Mouse (Mus musculus) heart, embryonic 10.5 days (tissue): ENCODE measurements around the gene Prdm1. TPM values are rescaled to one million over a fixed set of nuclear protein-coding genes. Genes with fewer than 3 reads are reported as not detected.

Experiments used
- DNase-seq: peaks from one replicate; pipeline ENCODE4 v3.0.0-alpha.2; 2017; ENCODE audit warnings: low spot score
- H3K27ac ChIP-seq: fragments of 300-500 bp; sonication (generic); 2 replicates; pipeline ENCODE4 v1.5.1; 2016; ENCODE audit warnings: mild to moderate bottlenecking
- H3K27me3 ChIP-seq: fragments of 300-500 bp; sonication (generic); 2 replicates; pipeline ENCODE4 v1.6.1; 2016; ENCODE audit warnings: mild to moderate bottlenecking; ENCODE audit not compliant: poor library complexity, insufficient read depth, severe bottlenecking
- H3K36me3 ChIP-seq: fragments of 300-500 bp; sonication (generic); 2 replicates; pipeline ENCODE4 v1.6.1; 2016; ENCODE audit warnings: mild to moderate bottlenecking, moderate library complexity
- H3K4me1 ChIP-seq: fragments of 300-500 bp; sonication (generic); 2 replicates; pipeline ENCODE4 v1.6.1; 2016; ENCODE audit warnings: mild to moderate bottlenecking
- H3K4me3 ChIP-seq: fragments of 300-500 bp; sonication (generic); 2 replicates; pipeline ENCODE4 v1.5.1; 2016; ENCODE audit warnings: mild to moderate bottlenecking, moderate library complexity
- H3K9me3 ChIP-seq: fragments of 300-500 bp; sonication (generic); 2 replicates; pipeline ENCODE4 v1.6.1; 2016; ENCODE audit warnings: mild to moderate bottlenecking, moderate library complexity
- WGBS: fragments of 180-500 bp; shearing (Covaris S2); methylation state at CpG from one replicate; pipeline ENCODE4 v1.1.7; 2016; 5-methylcytosine and 5-hydroxymethylcytosine counted together
- polyA plus RNA-seq: library from polyadenylated mRNA; unstranded; fragments of >200 nt; fragmentation: Nextera tagmentation; extraction: Ambion mirVana; gene quantifications from 2 replicates; pipeline ENCODE4 v1.2.1, GENCODE M21; 2016

Prdm1 gene
- polyA plus RNA-seq, 1 experiment from 2014 or later, result 2.9 TPM

DNA sequence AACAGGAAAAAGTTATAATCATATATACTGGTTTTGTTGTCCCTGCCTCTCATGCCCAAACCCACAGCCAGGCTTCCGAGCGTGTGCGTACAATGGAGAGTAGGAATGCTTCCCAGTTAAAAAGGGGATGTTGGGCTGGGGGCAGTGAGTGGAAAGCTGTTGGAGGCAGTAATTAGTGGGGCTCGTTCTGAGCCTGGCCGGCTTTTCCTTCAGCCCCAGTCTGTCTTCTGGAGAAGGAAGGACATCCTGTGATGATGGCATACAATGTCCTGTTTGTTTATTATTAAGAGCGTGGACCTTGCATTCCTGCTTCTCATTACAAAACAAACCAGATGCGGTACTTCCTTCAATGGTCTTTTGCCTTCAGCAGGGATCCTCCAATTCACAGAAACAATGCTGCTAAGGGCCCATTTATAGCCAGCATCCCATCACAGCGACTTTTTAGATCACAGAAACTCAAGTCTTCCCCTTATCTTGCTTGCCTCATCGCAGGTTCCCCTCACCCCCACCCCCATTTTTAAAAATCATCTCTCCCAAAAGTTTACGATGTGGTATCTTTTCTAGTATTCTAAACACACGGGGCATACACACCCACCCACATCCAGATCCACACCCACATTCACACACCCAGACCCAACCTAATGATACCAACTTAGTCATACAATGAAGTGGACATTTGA, 68.8 kb downstream of the Prdm1 start:
- Histone ChIP-seq H3K36me3 (no peaks in the 10 kb centered on the region), H3K27me3 (peaks cover 42% of the 10 kb centered on the region), H3K27ac (no peak overlapping the region), H3K4me1 (peaks cover 21% of the 10 kb centered on the region), H3K9me3 (no peaks in the 10 kb centered on the region), H3K4me3 (peak overlapping the region; percentile 72)
- no peak for DNase-seq
- 11% methylated on average over 11 of the region's 11 CpGs for WGBS

GRCm38 (mm10) chr10:44458534-44459315, 69.6 kb downstream of the Prdm1 start:
- H3K36me3 ChIP-seq, result no peaks in the 10 kb centered on the region
- H3K4me1 ChIP-seq, result peaks cover 21% of the 10 kb centered on the region
- H3K4me3 ChIP-seq, result peak overlapping the region; percentile 72
- peak; percentile 89 for DNase-seq
- no peaks in the 10 kb centered on the region for H3K9me3 ChIP-seq
- H3K27ac ChIP-seq, result peak overlapping the region; percentile 67
- under 1% methylated on average over 51 of the region's 54 CpGs for WGBS
- peaks cover 35% of the 10 kb centered on the region for H3K27me3 ChIP-seq

DNA sequence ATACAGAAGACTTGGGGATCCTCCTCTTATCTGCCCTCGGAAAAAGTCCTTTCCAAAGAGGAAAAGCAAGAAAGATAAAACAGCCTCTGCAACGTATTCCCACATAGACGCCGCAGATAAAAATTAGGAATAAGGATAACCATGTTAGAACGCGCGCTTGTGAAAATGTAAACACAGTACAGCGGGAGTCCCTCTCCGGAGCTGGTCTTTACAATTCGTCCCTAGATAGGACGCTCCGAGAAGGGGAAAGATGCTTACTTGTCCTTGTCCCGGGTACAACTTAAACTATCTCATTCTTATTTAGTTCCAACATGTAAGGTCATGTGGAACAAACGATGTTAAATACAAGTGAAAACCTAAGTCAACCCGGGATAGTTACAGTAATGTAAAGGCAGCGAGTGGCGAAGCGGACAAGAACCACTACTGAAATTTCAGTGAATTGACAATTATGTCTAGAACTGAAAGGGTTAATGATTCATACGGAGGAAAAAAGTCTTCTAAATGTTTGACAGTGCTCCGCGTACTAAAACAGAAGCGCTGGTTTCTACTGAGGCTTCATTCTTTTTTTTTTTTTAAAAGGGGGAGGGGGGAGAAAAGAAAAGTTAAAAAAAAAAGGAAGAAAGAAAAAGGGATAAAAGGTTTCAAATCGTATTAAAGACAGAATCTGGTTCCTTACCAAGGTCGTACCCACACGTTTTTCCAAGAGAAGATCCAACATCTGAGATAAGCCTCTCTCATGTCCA, 70.3 kb downstream of the Prdm1 start:
- Histone ChIP-seq H3K27me3 (peaks cover 27% of the 10 kb centered on the region), H3K4me3 (peak overlapping the region; percentile 72), H3K36me3 (no peaks in the 10 kb centered on the region), H3K9me3 (no peaks in the 10 kb centered on the region), H3K4me1 (peaks cover 21% of the 10 kb centered on the region), H3K27ac (no peak overlapping the region)
- no peak for DNase-seq
- WGBS, result under 1% methylated on average over 25 of the region's 25 CpGs

DNA sequence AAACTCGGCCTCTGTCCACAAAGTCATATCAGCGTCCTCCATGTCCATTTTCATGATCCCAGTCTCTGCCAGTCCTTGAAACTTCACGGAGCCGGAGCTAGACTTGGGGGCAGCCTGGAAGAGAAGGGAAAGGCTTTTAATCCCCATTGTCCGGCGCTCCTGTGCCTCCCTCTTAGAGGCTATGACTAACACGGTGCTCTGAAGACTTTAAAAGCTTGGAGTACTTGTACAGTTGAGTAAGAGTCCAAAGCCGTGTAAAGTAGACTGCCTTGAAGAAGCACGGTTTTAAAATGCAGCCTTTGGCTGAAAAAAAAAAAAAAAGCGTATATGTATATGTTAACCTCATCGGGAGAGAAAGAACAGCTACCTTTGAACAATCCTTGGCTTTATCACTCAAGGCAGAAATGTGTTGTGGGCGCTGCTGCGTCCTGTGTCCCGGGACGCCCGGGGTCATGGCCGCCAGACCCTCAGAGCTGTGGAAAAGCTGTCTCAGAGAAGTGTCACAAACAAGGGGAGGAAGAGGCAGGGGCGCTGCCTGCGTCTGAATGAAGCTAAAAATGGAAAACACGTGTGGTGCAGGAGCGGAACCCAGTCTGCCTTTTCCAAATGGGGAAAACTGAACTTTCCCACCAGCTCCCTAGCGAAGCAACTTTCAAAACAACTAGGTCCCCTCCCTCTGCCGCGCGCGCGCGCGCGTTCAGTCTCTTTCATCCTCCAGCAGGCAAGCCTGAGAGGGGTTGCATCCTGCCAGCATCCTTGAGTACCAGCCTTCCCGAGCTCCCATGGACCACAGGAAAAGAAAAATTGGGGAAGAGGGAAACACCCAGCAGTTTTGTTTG, 71.3 kb downstream of the Prdm1 start:
- H3K4me1 ChIP-seq, result peaks cover 21% of the 10 kb centered on the region
- WGBS, result 2% methylated on average over 31 of the region's 31 CpGs
- DNase-seq, result no peak
- no peaks in the 10 kb centered on the region for H3K36me3 ChIP-seq
- no peaks in the 10 kb centered on the region for H3K9me3 ChIP-seq
- peak overlapping the region; percentile 72 for H3K4me3 ChIP-seq
- 0 out of 2 replicates have a peak overlapping the region, but pooled peaks have one; percentile 1 for H3K27ac ChIP-seq
- peaks cover 20% of the 10 kb centered on the region for H3K27me3 ChIP-seq

- H3K27me3 ChIP-seq, result peaks cover 18% of the 10 kb centered on the region; the same call in 1 of the 2 replicates
- peaks cover 21% of the 10 kb centered on the region for H3K4me1 ChIP-seq
- 62% methylated on average over 4 of the region's 4 CpGs for WGBS
- no peak for DNase-seq
- H3K27ac ChIP-seq, result no peak overlapping the region
- no peaks in the 10 kb centered on the region for H3K36me3 ChIP-seq
- no peaks in the 10 kb centered on the region for H3K9me3 ChIP-seq
- no peak overlapping the region for H3K4me3 ChIP-seq
Measured at GRCm38 (mm10) chr10:44454753-44455152, 73.5 kb downstream of the Prdm1 start.

GRCm38 (mm10) chr10:44454111-44454510, 74.2 kb downstream of the Prdm1 start:
- Histone ChIP-seq H3K4me1 (peaks cover 17% of the 10 kb centered on the region), H3K27ac (no peak overlapping the region), H3K4me3 (no peak overlapping the region), H3K9me3 (no peaks in the 10 kb centered on the region), H3K27me3 (peaks cover 20% of the 10 kb centered on the region; the same call in 1 of the 2 replicates), H3K36me3 (no peaks in the 10 kb centered on the region)
- WGBS, result 56% methylated on average over 2 of the region's 2 CpGs
- DNase-seq, result no peak

- peaks cover 11% of the 10 kb centered on the region; the same call in 1 of the 2 replicates for H3K27me3 ChIP-seq
Measured at GRCm38 (mm10) chr10:44450835-44451234, 77.5 kb downstream of the Prdm1 start.

GRCm38 (mm10) chr10:44450108-44450507, 78.2 kb downstream of the Prdm1 start:
- Histone ChIP-seq H3K36me3 (no peaks in the 10 kb centered on the region), H3K27ac (no peak overlapping the region), H3K4me1 (peaks cover 9% of the 10 kb centered on the region; the same call in 1 of the 2 replicates), H3K9me3 (no peaks in the 10 kb centered on the region), H3K4me3 (no peak overlapping the region), H3K27me3 (0 out of 2 replicates have a peak, but pooled peaks cover 5% of the 10 kb centered on the region)
- DNase-seq, result no peak
- 73% methylated on average over 13 of the region's 13 CpGs for WGBS

More at GRCm38 (mm10) chr10:44450835-44451234, 77.5 kb downstream of the Prdm1 start:
- no peak for DNase-seq
- H3K9me3 ChIP-seq, result no peaks in the 10 kb centered on the region
- H3K4me1 ChIP-seq, result 0 out of 2 replicates have a peak, but pooled peaks cover 5% of the 10 kb centered on the region
- H3K36me3 ChIP-seq, result no peaks in the 10 kb centered on the region
- H3K27ac ChIP-seq, result no peak overlapping the region
- WGBS, result 82% methylated on average over 2 of the region's 2 CpGs
- no peak overlapping the region for H3K4me3 ChIP-seq

DNA sequence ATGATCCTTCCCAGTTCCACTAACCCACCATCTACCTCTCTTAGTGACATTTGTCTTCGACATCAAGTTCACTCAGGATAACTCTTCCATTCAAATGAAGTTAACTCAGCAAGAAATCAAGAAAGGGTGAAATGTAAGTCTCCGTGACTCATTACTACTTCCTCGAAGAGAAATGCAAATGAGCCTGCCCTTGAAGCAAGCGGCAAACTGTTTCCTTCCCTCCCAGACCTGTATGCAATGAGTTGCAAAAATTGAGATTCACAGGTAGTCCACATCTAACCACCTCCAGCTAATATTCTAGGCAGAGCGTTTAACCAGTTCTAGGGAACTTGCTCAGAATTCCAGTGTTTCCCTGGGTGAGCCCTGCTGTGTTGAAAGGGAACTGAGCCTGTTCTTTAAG, 78.6 kb downstream of the Prdm1 start:
- Histone ChIP-seq H3K27me3 (0 out of 2 replicates have a peak, but pooled peaks cover 5% of the 10 kb centered on the region), H3K27ac (no peak overlapping the region), H3K4me3 (no peak overlapping the region), H3K9me3 (no peaks in the 10 kb centered on the region), H3K4me1 (peaks cover 13% of the 10 kb centered on the region; the same call in 1 of the 2 replicates), H3K36me3 (no peaks in the 10 kb centered on the region)
- WGBS, result 68% methylated on average over 5 of the region's 5 CpGs
- DNase-seq, result no peak

- WGBS, result 31% methylated on average over 12 of the region's 12 CpGs
- DNase-seq, result no peak
- 0 out of 2 replicates have a peak, but pooled peaks cover 5% of the 10 kb centered on the region for H3K27me3 ChIP-seq
- H3K4me3 ChIP-seq, result no peak overlapping the region
- no peak overlapping the region for H3K27ac ChIP-seq
- no peaks in the 10 kb centered on the region for H3K36me3 ChIP-seq
- H3K4me1 ChIP-seq, result peaks cover 24% of the 10 kb centered on the region
- H3K9me3 ChIP-seq, result no peaks in the 10 kb centered on the region
Measured at GRCm38 (mm10) chr10:44448165-44448564, 80.1 kb downstream of the Prdm1 start.

DNA sequence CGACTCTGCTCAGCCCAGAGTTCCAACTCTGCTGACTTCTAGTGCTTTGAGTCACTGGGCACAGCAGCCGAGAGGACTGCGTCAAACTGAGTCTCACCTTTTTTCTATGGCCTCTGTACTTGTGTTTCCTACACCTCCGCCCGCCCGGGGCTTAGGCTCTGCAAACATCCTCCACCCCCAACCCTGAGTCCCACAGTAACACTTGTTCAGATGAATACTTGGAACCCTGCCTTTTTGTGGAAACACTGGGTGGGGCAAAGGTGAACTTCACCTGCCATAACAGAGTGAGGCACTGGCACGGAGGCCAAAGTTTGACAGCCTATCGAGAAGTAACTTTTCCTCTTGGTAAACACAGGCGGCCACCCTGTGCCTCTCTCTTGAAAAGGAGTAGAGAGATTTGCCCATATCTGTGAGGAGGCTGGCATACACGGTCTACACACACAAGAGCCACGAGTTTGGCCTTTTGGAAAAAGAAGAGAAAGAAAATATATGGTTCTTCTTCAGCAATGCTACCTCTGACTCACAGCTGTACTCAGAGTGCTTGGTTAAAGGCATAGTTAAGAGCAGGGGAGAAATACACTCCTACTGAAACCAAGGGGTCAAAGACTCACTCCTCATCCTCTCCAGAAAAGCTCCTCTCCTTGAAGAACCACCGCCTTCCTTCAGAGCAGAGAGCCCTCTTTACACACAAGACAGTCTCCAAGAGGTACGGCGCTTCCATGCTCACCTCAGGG, 80.7 kb downstream of the Prdm1 start:
- Histone ChIP-seq H3K27ac (no peak overlapping the region), H3K9me3 (no peaks in the 10 kb centered on the region), H3K4me3 (no peak overlapping the region), H3K36me3 (no peaks in the 10 kb centered on the region), H3K27me3 (0 out of 2 replicates have a peak, but pooled peaks cover 5% of the 10 kb centered on the region), H3K4me1 (peaks cover 30% of the 10 kb centered on the region)
- 80% methylated on average over 14 of the region's 14 CpGs for WGBS
- no peak for DNase-seq
